Mouse (Mus musculus) spleen, postnatal 4 days (tissue): ENCODE measurements around the gene Gpatch2.

ENCODE experiments used
- DNase-seq, 2 experiments: peaks; one replicate each; pipeline ENCODE4 v3.0.0; 2022; ENCODE audit warnings: low spot score in 2 of 2

Gene Gpatch2

GRCm38 (mm10) chr1:187303221-187303620 is 87.9 kb downstream of the Gpatch2 start:
- DNase-seq, result no peak

DNA sequence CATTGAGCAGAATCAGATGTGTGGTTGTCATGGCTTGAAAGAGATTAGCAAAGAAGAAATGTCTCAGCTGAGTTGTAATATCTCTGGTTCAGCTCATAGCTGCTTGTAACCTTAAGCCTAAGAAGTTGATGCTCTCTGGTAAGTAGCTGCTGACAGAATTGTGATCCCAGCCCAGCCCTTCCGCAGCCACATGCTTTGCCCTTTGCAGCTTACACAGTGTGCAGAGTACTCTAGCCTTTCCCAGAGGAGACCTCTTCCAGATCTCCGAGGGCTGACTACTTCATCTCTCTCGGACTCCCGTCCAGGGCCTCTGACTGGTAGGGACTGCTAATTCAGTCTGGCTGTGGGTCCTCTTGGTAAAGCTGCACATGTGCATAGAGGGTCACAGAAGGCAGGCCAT is 92.0 kb downstream of the Gpatch2 start:
- DNase-seq, result no peak

GRCm38 (mm10) chr1:187308523-187308922 is 93.2 kb downstream of the Gpatch2 start:
- no peak for DNase-seq

DNA sequence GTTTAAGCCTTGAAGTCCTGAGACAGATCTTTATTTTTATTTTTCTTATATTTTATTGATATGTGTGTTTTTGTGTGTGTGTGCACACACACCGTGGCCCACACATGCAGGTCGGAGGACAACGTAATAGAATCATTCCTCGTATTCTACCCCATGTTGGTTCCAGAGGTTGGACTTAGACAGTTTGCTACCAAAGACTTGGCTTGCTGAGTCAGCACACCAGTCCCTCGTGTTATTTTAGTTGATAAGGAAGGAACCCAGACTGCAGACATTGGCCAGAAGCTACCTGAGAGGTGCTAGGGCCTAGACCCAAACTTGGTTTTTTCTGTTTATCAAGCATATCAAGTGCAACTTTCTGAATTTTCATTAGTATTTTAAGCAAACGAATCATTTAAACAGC is 95.8 kb downstream of the Gpatch2 start:
- DNase-seq, result no peak

GRCm38 (mm10) chr1:187313323-187313722 is 98.0 kb downstream of the Gpatch2 start:
- no peak for DNase-seq

DNA sequence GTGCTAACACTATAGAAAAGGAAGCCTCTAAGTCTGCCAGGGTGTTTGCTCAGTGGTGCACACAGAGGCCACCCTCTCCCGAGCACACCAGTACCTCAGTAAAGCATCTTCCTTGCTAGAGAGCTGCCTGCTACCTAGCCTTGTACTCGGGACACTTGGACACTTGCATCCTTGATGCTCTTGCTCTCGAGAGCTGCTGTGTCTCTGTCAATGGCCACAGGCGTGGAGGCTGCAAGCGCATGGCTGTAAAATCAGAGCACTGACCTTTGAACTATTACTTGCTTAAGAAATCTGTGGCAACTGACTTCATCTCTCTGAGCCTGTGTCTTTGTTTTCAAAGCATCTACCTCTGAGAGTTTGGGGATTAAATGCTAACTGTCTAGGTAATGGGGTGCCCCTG is 98.5 kb downstream of the Gpatch2 start:
- DNase-seq, result no peak

DNA sequence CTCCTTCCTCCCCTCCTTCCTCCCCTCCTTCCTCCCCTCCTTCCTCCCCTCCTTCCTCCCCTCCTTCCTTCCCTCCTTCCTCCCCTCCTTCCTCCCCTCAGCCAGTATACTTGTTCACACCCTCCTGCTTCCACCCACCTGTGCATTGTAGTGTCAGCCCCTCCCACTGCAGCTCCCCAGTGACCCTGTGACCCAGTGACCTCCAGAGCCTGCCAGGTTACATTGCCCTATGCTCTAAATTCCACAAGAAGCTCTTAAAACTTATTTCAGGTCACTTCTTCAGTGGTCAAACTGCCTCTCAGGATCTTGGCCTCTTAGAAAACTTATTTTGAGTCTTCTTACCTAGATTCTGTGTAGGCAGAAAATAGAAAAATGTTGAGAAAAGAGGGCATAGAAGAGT is 99.2 kb downstream of the Gpatch2 start:
- DNase-seq, result no peak

DNA sequence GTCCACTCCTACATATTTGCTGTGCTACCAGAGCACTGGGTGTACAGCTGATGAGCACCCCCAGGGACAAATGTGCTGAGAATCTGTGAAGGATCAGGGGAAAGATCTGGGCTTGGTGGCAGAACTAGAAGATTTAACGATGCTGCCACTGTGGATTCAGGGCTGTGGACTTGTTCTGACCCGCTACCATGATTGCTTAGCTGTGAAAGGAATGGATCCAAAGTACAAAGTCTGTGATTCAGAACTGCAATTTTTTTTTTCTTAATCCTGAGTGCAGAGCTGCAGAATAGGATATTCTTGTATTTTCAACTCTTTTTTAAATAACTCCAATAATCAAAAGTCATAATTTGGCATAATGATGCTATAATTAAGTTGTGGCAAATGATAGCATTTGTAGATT is 100.5 kb downstream of the Gpatch2 start:
- DNase-seq, result no peak

GRCm38 (mm10) chr1:187316555-187316954 is 101.2 kb downstream of the Gpatch2 start:
- DNase-seq, result no peak

- no peak for DNase-seq
These were observed 106.5 kb downstream of the Gpatch2 start for GRCm38 (mm10) chr1:187321814-187322213.

- no peak for DNase-seq
These were observed 107.3 kb downstream of the Gpatch2 start for GRCm38 (mm10) chr1:187322505-187323208.

GRCm38 (mm10) chr1:187323209-187323589 is 107.9 kb downstream of the Gpatch2 start:
- no peak for DNase-seq

DNA sequence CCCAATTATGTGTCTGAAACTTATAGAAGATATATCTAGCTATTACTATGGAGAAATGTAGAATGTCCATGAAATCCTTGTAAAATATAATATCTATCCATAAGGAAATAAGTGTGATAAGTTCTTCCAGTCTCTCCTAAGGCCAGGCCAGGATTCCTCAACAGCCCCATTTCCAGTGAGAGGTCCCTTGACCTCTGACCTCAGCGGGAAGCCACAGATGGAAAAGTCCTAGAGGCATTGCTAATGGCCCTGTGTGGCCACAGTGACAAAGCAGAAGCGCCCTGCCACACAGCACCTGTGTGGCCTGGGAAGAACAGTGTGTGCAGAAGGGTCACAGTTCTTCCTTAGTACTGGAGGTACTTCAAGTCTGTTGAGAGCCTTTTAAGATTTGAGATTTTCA is 127.2 kb downstream of the Gpatch2 start:
- no peak for DNase-seq

DNA sequence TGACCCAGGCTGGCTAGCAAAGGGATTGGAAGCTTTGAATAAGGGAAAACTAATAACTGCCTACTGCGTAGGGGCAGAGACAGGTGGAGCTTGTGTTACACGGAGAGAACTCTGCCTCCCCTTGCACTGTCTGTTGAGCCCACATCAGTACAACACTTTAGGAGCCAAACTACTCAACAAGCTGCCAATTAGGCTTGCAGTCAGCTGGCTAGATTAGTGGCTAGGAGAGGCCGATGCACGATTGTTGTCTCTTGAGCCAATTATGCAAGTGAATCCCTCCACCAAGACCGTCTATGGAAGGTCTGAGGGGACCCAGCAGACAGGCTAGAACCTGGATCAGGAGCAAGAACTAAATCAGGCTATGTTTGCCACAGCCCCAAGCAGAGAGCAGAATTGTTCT is 129.8 kb downstream of the Gpatch2 start:
- no peak for DNase-seq

DNA sequence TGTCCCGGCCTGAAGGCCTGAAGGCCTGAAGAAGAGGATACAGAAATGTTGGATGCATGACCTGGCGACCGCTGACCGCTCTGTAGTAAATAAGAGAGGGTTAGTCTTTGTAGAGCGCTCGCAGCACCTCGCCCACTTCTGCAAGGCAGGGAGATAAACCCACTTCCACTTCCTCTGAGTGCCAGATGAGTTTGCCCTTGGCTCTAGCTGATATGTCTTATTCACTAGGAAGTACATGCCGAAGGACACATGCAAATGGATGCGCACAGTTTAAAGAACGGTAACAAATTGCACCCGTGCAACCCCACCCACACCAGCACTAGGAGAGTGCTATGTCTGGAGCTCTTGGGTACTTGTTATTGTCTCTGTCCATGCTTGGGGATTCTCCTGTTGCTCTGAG is 131.6 kb downstream of the Gpatch2 start:
- no peak for DNase-seq

DNA sequence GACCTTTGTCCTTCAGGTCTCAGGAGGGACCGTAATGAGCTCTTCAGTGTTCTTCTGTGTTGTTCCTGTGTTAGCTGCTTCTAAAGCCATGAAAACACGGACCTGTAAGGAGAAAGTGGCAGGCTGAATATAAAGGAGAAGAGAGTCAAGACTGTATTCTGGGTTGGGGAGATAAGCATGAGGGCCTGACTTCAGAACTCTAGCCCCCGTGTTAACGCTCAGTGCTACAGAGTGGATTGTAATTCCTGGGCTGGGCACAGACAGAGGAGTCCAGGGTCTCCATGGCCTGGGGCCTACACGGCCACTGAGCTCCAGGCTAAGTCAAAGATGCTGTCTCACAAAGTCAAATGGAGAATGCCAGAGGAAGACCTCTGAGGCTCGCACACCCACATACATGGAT is 132.3 kb downstream of the Gpatch2 start:
- DNase-seq, result no peak

- no peak for DNase-seq
These were observed 132.9 kb downstream of the Gpatch2 start for GRCm38 (mm10) chr1:187348053-187348820.

- DNase-seq, result no peak
These were observed 133.6 kb downstream of the Gpatch2 start for GRCm38 (mm10) chr1:187348859-187349258.

DNA sequence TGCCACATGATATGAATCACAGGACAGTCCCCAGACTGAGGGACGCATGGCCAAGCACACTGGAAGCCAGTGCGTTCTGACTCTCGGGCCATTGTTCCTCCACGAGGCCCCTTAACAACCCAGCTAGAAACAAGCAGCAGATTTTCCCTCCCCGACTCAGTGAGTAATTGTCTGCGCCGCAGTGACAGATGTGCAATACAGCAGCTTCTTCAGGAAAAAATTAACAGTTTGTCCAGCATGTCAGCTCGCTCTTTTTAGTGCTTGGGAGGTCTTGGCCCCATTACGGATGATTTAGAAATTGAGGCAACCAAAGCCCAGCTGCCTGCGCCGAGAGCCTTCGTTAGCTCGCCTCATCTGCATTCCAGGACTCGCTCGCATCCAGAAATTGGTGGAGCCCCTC is 140.9 kb downstream of the Gpatch2 start:
- no peak for DNase-seq

GRCm38 (mm10) chr1:187356904-187357303 is 141.6 kb downstream of the Gpatch2 start:
- DNase-seq, result no peak

DNA sequence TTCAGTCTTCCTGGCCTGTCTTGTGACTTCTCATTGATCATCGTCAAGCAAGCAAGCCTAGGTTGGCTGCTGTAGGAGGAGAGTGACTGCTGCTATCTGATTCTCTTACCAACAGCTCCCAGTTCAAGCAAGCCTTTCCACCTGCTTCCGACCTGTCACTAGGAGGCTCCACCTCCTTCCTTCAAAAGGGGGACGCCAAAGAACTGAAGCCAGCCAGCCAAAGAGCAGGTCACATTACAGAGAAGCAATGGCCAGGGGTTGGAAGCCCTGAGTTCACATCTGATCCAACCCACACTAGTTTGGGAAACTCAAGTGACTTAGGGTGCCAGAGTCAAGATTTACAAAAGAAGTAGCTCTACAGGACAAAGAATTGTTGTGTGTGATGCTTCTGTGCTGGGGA is 144.9 kb downstream of the Gpatch2 start:
- no peak for DNase-seq

DNA sequence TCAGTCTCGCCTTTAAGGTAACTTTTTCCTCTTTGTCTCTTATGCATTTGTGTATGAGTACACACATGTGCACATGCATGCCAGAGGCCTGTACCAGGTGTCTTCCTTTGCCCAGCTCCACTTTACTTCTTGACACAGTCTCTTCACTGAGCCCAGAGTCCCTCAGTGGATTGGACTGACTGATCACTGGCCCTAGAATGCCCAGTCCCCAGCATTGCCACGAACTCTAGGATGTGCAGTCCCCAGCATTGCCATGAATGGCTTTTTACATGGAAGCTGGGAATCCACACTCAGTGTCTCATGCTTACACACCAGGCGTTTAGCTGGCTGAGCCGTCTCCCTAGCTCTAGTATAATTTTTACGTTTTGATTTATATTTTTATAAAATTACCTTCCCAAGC is 147.2 kb downstream of the Gpatch2 start:
- DNase-seq, result peak in 1 of 2 experiments; percentile 41

- DNase-seq, result no peak
These were observed 150.1 kb downstream of the Gpatch2 start for GRCm38 (mm10) chr1:187365424-187365823.
